Mouse (Mus musculus): ENCODE measurements at regions not wholly inside any gene's neighbourhood (a gene's known extent, or its start where the extent isn't known, plus 50 kb on each side); places are given as distances from the start of the nearest gene placed in this dataset.
A peak's percentile ranks its signal among the peaks of the same experiment; 100 is the strongest.

- Histone ChIP-seq H3K4me2 (ENCODE audit: low read depth, low read length, severe bottlenecking) (no peak overlapping the region), H3K4me1 (replicated peaks; ENCODE audit: control insufficient read depth, insufficient read depth, low read length) (no peaks in the 10 kb centered on the region), H3K9me3 (ENCODE audit: control insufficient read depth, low read length) (no peaks in the 10 kb centered on the region), H3K9ac (ENCODE audit: low read length) (no peak overlapping the region), H3K27me3 (ENCODE audit: control insufficient read depth, insufficient read depth, low read length) (no peaks in the 10 kb centered on the region), H3K27ac (ENCODE audit: low read depth, low read length) (no peak overlapping the region), H3K36me3 (ENCODE audit: control insufficient read depth, insufficient read depth, low read length) (no peaks in the 10 kb centered on the region), H3K4me3 (ENCODE audit: low read depth, low read length) (no peak overlapping the region)
- 82% methylated on average over 10 of the region's 10 CpGs for WGBS
- ATAC-seq (replicated peaks; ENCODE audit: low FRiP score) (no peak), DNase-seq (ENCODE audit: low spot score) (no peak)
These were observed 203.5 kb downstream of the Fgf9 start for GRCm38 (mm10) chr14:58273693-58274419.

- DNase-seq (ENCODE audit: low spot score) (no peak), ATAC-seq (replicated peaks; ENCODE audit: low FRiP score) (no peak)
- Histone ChIP-seq H3K27me3 (ENCODE audit: control insufficient read depth, insufficient read depth, low read length) (no peaks in the 10 kb centered on the region), H3K9ac (ENCODE audit: low read length) (no peak overlapping the region), H3K4me2 (ENCODE audit: low read depth, low read length, severe bottlenecking) (no peak overlapping the region), H3K4me3 (ENCODE audit: low read depth, low read length) (no peak overlapping the region), H3K4me1 (replicated peaks; ENCODE audit: control insufficient read depth, insufficient read depth, low read length) (no peaks in the 10 kb centered on the region), H3K27ac (ENCODE audit: low read depth, low read length) (no peak overlapping the region), H3K9me3 (ENCODE audit: control insufficient read depth, low read length) (no peaks in the 10 kb centered on the region; the same call in 1 of the 2 replicates), H3K36me3 (ENCODE audit: control insufficient read depth, insufficient read depth, low read length) (no peaks in the 10 kb centered on the region)
- 77% methylated on average over 7 of the region's 7 CpGs for WGBS
These were observed 195.0 kb downstream of the Fgf9 start for GRCm38 (mm10) chr14:58265373-58265772.

DNA sequence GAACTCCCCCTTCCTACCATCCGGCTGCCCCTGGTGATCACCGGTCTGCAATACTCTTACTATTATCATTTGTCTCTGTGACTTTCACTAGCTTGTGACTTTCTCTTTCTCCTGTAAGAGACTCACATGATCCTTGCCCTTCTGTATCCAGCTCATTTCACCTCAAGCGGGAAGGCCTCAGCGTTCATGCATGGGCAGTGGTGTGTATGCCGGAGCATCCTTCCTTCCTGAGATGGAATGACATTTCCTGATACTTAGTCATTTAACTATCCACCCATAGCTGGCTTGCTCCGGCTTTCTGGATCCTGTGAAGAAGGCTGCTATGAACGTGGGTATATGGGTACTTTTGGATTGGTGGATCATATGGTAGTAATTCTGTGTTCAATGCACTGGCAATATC lies 194.1 kb downstream of the Fgf9 start:
- Histone ChIP-seq H3K9me3 (ENCODE audit: control insufficient read depth, low read length) (no peaks in the 10 kb centered on the region; the same call in 1 of the 2 replicates), H3K4me2 (ENCODE audit: low read depth, low read length, severe bottlenecking) (no peak overlapping the region), H3K27ac (ENCODE audit: low read depth, low read length) (no peak overlapping the region), H3K36me3 (ENCODE audit: control insufficient read depth, insufficient read depth, low read length) (no peaks in the 10 kb centered on the region), H3K27me3 (ENCODE audit: control insufficient read depth, insufficient read depth, low read length) (no peaks in the 10 kb centered on the region), H3K4me3 (ENCODE audit: low read depth, low read length) (no peak overlapping the region), H3K4me1 (replicated peaks; ENCODE audit: control insufficient read depth, insufficient read depth, low read length) (no peaks in the 10 kb centered on the region), H3K9ac (ENCODE audit: low read length) (no peak overlapping the region)
- WGBS, result 87% methylated on average over 7 of the region's 7 CpGs
- ATAC-seq (replicated peaks; ENCODE audit: low FRiP score) (no peak), DNase-seq (ENCODE audit: low spot score) (no peak)

DNA sequence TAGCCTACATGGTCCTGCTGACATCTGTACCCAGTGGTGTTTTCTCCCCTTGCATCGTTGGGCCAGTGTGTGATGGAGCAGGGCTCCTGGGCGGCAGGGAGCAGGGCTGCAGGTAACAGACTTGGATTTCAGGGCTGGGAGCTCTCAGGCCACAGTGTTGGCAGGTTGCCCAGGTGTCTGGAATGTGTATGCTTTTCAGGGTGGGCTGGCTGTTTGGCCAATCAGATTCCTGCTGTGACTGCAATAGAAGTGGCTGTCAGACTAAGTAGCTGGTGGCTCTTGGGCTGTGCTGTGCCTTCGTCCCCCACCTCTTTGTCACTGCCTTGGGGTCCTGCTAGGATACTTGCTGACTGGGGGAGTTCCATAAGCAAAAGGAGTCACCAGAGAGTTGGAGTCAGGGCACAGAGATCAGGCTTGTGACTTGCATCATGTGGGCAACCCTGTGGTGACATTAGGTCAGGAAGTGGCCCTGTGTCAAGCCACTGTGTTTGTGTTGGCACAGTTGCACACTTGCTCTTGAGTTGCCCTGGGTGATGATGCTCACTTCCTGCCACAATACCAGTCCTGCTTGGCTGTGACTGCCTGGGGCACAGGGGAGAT lies 183.1 kb downstream of the Fgf9 start:
- Histone ChIP-seq H3K36me3 (ENCODE audit: control insufficient read depth, insufficient read depth, low read length) (no peaks in the 10 kb centered on the region), H3K27me3 (ENCODE audit: control insufficient read depth, insufficient read depth, low read length) (no peaks in the 10 kb centered on the region), H3K4me1 (replicated peaks; ENCODE audit: control insufficient read depth, insufficient read depth, low read length) (peaks cover 2% of the 10 kb centered on the region; the same call in 1 of the 2 replicates), H3K4me3 (ENCODE audit: low read depth, low read length) (no peak overlapping the region), H3K9me3 (ENCODE audit: control insufficient read depth, low read length) (no peaks in the 10 kb centered on the region), H3K9ac (ENCODE audit: low read length) (no peak overlapping the region), H3K27ac (ENCODE audit: low read depth, low read length) (no peak overlapping the region), H3K4me2 (ENCODE audit: low read depth, low read length, severe bottlenecking) (no peak overlapping the region)
- ATAC-seq (replicated peaks; ENCODE audit: low FRiP score) (no peak), DNase-seq (ENCODE audit: low spot score) (peak; percentile 68)
- 68% methylated on average over 3 of the region's 3 CpGs for WGBS

GRCm38 (mm10) chr14:58225869-58226268 lies 155.5 kb downstream of the Fgf9 start:
- no peak overlapping the region for H3K27ac ChIP-seq (ENCODE audit: low read depth, low read length)
- no peaks in the 10 kb centered on the region for H3K9me3 ChIP-seq (ENCODE audit: control insufficient read depth, low read length)
- no peak overlapping the region for H3K4me3 ChIP-seq (ENCODE audit: low read depth, low read length)
- WGBS, result 90% methylated on average over 1 of the region's 1 CpGs
- H3K4me2 ChIP-seq (ENCODE audit: low read depth, low read length, severe bottlenecking), result no peak overlapping the region
- no peaks in the 10 kb centered on the region for H3K36me3 ChIP-seq (ENCODE audit: control insufficient read depth, insufficient read depth, low read length)
- no peak overlapping the region for H3K9ac ChIP-seq (ENCODE audit: low read length)
- ATAC-seq (replicated peaks; ENCODE audit: low FRiP score) (no peak), DNase-seq (ENCODE audit: low spot score) (no peak)
- H3K4me1 ChIP-seq (replicated peaks; ENCODE audit: control insufficient read depth, insufficient read depth, low read length), result no peaks in the 10 kb centered on the region
- no peaks in the 10 kb centered on the region for H3K27me3 ChIP-seq (ENCODE audit: control insufficient read depth, insufficient read depth, low read length)

- H3K36me3 ChIP-seq (ENCODE audit: control insufficient read depth, insufficient read depth, low read length), result no peaks in the 10 kb centered on the region
- H3K9ac ChIP-seq (ENCODE audit: low read length), result no peak overlapping the region
- WGBS, result 83% methylated on average over 3 of the region's 3 CpGs
- ATAC-seq (replicated peaks; ENCODE audit: low FRiP score) (no peak), DNase-seq (ENCODE audit: low spot score) (no peak)
- no peak overlapping the region for H3K4me2 ChIP-seq (ENCODE audit: low read depth, low read length, severe bottlenecking)
- no peaks in the 10 kb centered on the region for H3K9me3 ChIP-seq (ENCODE audit: control insufficient read depth, low read length)
- no peaks in the 10 kb centered on the region for H3K27me3 ChIP-seq (ENCODE audit: control insufficient read depth, insufficient read depth, low read length)
- H3K4me1 ChIP-seq (replicated peaks; ENCODE audit: control insufficient read depth, insufficient read depth, low read length), result no peaks in the 10 kb centered on the region
- no peak overlapping the region for H3K27ac ChIP-seq (ENCODE audit: low read depth, low read length)
- H3K4me3 ChIP-seq (ENCODE audit: low read depth, low read length), result no peak overlapping the region
These were observed 154.1 kb downstream of the Fgf9 start for GRCm38 (mm10) chr14:58224419-58224818.

- H3K27me3 ChIP-seq (ENCODE audit: control insufficient read depth, insufficient read depth, low read length), result no peaks in the 10 kb centered on the region
- no peak overlapping the region for H3K9ac ChIP-seq (ENCODE audit: low read length)
- no peak overlapping the region for H3K27ac ChIP-seq (ENCODE audit: low read depth, low read length)
- no peaks in the 10 kb centered on the region for H3K36me3 ChIP-seq (ENCODE audit: control insufficient read depth, insufficient read depth, low read length)
- no peaks in the 10 kb centered on the region for H3K4me1 ChIP-seq (replicated peaks; ENCODE audit: control insufficient read depth, insufficient read depth, low read length)
- H3K9me3 ChIP-seq (ENCODE audit: control insufficient read depth, low read length), result no peaks in the 10 kb centered on the region
- 88% methylated on average over 1 of the region's 1 CpGs for WGBS
- H3K4me3 ChIP-seq (ENCODE audit: low read depth, low read length), result no peak overlapping the region
- DNase-seq (ENCODE audit: low spot score) (no peak), ATAC-seq (replicated peaks; ENCODE audit: low FRiP score) (no peak)
- H3K4me2 ChIP-seq (ENCODE audit: low read depth, low read length, severe bottlenecking), result no peak overlapping the region
These were observed 138.1 kb downstream of the Fgf9 start for GRCm38 (mm10) chr14:58208401-58208800.

DNA sequence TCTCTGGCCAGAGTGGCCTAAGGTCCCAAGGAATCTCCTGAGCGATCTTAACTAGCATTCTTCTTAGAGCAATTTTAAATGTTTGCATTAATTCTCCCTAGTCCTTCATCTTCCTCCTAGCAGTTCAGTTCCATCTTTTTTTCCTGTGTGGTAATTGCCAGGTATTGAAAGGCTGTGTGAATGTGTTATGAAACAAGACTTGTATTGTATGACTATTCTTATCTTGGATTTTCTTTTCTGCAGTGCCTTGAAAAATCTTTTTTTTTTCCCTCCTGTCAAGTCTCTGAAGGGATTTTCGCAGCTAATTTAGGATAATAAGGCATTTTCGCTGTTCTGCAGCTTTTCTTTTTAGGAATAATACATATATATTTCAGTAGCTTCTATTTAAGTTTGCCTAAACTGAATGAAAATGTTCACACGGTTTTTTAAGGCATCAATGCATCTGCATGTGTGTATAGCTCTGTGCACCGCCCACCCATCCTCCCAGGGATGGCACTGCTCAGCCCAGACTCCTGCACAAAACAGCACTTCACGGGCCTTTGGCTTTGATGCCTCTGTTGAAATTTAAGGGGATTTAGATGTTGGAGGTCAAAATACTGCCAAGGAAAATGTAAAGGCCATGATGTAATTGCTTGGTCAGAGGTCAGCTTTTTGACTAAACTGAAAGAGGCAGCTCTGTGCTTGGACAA lies 132.4 kb downstream of the Fgf9 start:
- DNase-seq (ENCODE audit: low spot score), result no peak
- no peaks in the 10 kb centered on the region for H3K36me3 ChIP-seq (ENCODE audit: control insufficient read depth, insufficient read depth, low read length)
- no peak overlapping the region for H3K27ac ChIP-seq (ENCODE audit: low read depth, low read length)
- no peak overlapping the region for H3K9ac ChIP-seq (ENCODE audit: low read length)
- H3K27me3 ChIP-seq (ENCODE audit: control insufficient read depth, insufficient read depth, low read length), result no peaks in the 10 kb centered on the region
- H3K4me3 ChIP-seq (ENCODE audit: low read depth, low read length), result no peak overlapping the region
- no peak for ATAC-seq (replicated peaks; ENCODE audit: low FRiP score)
- no peaks in the 10 kb centered on the region for H3K4me1 ChIP-seq (replicated peaks; ENCODE audit: control insufficient read depth, insufficient read depth, low read length)
- WGBS, result 49% methylated on average over 6 of the region's 6 CpGs
- H3K4me2 ChIP-seq (ENCODE audit: low read depth, low read length, severe bottlenecking), result no peak overlapping the region
- no peaks in the 10 kb centered on the region for H3K9me3 ChIP-seq (ENCODE audit: control insufficient read depth, low read length)

Measured in forebrain, embryonic 11.5 days (tissue).